Mouse (Mus musculus): Measurements from ENCODE around the gene Ttc27.

The Ttc27 gene

DNA sequence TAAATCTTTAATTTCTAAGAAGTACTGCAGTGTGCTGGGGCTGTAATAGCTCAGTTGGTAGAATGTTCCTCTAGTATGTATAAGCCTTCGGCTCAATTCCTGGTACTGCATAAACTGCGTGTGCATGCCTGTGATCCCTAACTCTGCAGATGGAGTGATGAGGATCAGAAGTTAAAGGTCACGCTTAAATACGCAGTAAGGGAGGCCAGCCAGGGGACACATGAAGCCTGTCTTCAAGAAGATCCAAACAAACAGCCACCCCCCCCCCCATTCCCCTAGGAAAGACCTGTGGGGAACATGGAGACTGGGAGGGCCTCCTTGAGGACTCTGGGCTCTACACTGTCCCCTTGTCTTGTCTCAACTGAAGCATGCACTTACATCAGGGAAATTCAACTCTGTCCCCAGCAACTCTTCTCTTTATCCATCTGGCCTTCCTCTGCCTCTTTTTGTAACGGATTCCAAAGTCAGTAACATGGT, 36.1 kb downstream of the Ttc27 start:
- no peak for DNase-seq (ENCODE audit: low spot score)

DNA sequence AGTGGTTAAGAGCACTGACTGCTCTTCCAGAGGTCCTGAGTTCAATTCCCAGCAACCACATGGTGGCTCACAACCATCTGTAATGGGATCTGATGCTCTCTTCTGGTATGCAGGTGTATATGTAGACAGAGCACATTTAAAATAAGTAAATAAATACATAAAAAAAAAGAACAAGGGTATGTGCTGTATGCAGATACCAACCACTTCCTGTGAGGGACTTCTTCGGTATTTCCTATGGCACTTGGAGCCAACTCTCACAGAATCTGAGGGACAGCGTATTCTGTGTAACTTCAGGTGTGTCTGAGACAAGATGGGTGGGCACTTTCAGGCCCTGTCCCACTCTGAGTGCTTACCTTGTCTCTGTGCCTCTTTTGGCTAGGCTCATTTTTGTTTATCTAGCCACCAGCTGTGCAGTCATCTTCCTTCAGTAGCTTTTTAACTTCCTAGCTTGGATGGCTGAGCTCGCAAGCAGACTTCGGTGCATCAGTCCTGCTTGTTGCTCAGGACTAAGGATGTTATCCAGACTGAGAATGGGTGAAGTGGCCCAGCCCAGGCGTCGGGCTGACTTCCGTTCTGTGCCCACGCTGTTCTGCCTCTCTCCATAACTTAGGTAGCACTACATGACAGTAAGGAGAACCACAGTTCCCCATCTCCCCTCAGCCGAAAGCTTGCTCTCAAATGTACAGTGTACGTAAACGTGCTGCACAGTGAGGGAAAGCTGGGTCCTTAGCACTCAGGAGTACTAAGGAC, 37.0 kb downstream of the Ttc27 start:
- DNase-seq (ENCODE audit: low spot score): no peak

DNA sequence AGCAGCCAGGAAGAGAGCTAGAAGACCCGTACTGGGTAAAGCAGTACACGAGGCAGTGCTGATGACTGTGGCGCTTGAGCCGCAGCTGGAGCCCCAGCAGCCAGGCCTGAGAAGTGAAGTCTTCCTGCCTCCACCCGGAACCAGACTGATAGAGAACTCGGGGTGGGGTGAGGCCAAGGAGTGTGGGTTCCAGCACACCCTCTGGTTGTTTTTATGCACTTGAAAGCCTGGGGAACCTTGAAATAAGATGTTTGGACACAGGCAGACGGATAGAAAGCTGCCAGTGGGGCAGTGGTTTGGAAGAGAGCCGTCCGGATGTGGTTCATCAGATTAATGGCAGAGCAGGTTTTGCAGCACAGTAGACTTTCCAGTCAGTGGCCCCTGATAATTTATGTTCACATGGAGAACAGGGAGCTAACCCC, 51.9 kb downstream of the Ttc27 start:
- no peak for DNase-seq (ENCODE audit: low spot score)

DNA sequence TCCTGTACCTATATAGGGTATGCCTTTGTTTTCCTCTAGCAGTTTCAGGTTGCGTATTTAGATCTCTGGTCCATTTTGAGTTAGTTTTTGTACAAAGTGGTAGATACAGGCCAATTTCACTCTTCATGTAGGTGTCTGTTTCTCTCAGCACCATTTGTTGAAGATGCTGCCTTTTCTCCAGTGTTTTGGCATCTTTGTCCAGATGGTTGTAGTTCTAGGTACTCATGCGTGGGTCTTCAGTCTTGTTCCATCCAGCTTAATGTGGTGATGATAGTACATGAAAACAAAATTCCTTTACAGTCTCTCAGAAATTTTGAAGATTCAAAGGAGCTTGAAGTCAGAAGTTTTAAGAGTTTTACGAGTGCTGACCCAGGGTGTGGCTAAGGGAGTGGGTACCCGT, 54.8 kb downstream of the Ttc27 start:
- no peak for DNase-seq (ENCODE audit: low spot score)

DNA sequence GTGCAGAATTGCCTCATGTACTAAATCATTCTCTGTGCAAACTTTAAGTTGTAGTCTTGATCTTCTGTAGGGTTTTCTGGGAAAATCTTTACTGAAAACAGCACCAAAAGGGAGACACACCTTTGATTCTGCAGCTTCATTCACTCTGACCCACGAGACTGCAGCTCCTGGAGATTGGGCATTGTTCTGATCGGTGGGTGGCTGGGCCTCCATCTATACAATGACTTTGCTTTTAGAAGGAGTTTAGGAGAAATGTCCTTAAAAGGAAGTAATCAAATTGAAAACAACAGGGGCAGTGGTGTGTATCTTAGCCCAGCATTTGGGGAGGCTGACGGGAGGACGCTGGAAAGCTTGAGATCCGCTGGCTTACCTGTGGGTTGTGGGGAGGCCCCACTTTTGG, 56.0 kb downstream of the Ttc27 start:
- no peak for DNase-seq (ENCODE audit: low spot score)

DNA sequence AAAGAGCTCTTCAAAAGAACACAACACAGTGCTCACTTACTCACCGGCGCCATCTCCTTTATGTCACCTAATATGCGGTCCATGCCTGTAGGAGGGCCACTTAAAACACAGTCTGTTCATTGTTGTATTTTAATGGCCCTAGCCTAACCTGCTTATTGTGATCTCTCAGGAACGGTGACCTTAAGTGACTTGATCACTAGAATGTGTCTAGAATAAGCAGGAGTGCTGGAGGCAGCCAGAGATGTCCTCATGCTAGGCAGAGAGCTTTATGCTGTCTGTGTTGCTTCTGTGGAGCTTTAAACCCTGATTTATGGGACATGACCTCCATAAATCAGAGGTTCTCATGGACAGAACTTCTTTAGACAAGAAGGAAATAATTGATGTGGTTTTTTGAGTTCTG, 62.6 kb downstream of the Ttc27 start:
- DNase-seq (ENCODE audit: low spot score): no peak

DNA sequence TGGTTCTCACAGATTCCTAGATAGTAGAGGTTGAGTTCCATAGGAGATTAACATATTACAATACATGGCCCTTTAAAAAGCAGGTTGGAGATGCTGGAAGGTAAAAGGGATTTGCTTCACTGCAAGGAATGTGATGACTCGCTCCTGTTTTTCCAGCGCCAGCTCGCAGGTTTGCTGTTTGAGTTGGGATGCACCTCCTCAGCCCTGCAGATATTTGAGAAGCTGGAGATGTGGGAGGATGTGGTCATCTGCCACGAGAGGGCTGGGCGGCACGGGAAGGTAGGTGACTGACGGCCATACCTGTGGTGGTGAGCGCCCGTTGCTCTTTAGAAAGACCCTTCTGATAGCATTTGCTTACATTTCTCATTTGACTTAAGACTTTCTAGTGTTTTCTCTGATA, 63.1 kb downstream of the Ttc27 start:
- DNase-seq (ENCODE audit: low spot score): no peak

DNA sequence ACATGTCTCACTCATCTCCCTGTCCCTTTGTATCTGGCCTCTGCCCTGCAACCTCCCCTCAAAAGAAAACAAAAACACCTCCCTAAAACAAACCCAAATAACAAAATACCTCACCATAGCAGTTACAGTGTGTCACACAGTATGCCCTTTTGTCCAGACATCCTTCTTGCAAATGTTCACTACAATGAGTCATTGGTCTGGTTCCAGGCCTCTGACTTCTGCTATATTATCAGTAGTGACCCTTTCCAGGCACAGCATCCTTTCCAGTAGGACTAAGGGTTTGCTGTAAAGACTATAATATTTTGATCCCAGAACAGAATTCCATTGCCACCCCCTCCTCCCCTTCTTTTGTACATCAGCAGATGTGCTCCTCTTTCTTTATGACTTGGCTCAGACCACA, 64.4 kb downstream of the Ttc27 start:
- DNase-seq (ENCODE audit: low spot score): no peak

DNA sequence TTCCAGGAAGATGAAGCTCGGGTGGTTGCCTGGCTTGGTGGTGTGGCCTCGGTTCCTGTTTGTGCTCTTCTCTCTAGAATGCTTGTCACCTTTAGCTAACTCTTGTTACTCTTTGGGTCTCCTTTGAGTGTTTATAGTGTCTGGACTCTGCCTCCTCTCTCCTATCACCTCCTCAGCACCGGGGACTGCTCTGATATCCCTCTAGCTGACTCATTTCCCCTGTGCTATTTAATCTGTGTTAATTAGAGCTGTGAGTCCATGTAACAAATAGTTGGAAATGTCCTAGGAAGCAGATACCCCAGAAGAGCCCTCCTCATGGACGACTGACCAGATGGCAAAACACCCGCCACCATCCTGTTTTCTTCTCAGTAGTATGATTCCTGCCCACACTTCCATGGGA, 68.1 kb downstream of the Ttc27 start:
- no peak for DNase-seq (ENCODE audit: low spot score)

DNA sequence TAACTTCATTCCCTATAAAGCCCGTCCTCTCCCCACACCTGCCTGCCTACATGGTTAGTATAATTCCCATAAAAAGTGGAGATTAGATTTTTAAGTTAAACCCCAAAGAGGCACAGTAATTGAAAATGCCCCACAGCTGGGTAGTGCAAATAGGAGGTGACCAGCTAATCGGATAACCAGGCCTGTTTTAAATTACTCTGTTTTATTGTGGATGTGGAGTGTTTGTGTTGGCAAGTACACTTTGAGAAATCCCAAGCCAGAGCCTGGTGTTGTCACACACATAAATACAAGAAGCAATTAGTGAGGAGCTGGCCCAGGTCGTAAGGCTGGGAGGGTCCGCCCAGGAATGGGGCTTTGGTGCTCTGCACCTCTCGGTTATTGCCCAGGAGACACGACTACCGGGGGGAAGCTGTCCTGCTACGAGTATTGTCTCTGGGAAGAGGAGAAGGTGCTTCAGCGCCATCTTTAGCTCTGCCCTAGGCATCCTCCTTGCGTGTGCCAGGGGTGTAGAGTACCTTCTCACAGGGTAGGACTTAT, 68.7 kb downstream of the Ttc27 start:
- DNase-seq (ENCODE audit: low spot score): no peak

DNA sequence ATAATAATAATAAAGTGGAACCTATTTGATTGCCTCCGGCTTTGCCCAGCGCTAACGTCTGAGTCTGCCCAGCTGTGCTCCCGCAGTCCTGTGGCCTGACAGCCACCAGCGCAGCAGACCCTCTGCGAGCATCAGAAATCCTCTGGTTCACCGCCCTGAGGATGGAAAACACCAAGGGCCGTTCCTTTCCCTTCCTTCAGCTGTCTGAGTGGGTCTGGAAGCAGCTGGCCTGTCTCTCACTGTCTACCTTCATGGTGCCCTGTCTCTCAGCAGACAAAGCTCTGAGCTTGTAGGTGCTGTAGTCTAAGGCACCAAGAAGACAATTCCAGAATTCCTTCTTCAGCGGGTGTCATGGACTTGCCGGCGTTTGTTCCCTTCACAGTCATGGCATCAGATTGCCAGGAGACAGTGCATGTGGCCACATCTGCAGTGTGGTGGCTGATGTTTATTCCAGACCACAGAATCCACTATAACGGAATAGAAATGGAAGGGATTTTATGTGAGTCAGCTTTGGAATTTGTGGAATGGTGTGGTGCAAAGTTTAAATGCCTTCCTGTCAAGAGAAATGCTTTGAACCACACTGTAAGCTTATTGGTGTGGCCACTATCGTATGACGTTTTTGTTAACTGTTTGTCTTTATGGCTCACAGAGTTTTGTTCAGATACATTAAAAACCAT, 78.6 kb downstream of the Ttc27 start:
- no peak for DNase-seq (ENCODE audit: low spot score)

DNA sequence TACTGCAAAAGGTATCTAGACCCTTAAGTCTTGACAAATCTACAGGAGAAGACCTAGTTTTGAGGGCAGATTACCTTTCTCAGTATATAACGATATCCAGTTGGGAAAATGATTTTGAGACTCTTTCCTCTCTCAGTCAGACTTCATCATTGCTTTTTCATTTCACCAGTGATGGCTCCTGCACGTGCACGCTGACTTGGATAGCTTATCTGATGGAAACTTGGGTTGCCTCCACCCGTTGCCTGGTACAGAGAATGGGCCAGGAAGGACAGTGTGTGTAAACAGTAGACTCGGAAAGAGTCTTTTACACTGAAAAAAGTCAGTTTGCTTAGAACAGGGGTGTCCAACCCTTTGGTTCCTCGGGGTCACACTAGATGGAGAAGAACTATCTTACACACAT, 82.3 kb downstream of the Ttc27 start:
- DNase-seq (ENCODE audit: low spot score): no peak

DNA sequence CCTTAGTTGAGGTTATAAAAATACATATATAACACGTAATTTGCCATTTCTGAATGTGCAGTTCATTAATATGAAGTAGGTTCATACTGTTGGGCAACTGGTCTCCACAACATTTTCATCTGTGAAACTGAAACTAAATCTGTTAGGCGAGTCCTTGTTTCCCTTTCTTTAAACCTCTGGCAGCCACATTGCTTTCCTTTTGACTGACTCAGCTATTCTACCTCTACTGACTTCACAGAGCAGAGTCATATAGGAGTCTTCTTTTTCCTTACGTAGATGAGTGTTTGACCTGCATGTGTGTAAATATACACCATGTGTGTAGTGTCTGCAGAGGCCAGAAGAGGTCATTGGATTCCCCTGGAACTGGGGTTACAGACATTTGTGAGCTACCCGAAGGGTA, 85.2 kb downstream of the Ttc27 start:
- no peak for DNase-seq (ENCODE audit: low spot score)

DNA sequence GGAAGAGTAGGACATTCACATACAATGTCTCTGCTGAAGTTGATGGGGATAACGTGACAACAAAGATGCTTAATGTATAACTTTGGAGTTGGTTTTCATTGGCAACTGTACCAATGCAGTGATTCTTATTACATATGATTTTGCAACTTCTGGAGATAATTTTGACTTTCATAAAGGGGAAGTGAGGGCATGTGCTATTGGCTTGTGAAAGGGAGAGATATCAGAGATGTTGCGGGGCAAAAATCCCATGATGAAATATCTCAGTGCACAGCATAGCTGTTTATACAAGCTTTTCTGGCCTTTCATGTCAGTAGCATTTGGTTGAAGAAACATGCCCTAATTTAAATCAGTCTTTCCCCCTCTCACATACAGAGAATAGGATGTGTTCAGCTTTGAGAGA, 86.3 kb downstream of the Ttc27 start:
- no peak for DNase-seq (ENCODE audit: low spot score)

DNA sequence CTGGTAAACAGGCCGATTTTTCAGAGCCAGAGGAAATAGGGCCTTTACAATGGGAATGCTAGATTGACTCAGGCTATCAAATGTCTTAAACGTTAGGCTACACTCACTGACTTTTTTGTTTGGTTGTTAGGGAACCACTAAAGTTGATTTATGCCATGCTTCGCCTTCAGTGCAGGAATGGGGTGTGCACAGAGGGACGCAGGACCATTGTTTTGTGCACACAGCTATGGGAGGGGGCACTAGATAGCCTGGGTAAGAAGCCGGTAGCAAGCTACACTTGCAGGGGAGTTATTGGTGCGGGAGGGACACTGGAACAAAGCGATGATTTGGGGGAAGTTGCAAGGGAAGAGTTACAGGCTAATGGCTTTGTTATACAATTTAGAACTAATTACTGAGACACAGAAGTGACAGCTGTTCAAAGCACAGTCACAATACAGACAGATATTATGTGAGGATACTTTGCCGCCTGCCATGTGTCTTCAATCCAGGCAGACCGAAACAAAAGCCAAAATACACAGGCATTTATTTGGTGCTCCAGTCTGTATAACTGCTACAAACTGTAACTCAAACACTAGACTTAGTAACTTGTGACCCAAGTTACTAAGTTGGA, 86.9 kb downstream of the Ttc27 start:
- DNase-seq (ENCODE audit: low spot score): no peak

DNA sequence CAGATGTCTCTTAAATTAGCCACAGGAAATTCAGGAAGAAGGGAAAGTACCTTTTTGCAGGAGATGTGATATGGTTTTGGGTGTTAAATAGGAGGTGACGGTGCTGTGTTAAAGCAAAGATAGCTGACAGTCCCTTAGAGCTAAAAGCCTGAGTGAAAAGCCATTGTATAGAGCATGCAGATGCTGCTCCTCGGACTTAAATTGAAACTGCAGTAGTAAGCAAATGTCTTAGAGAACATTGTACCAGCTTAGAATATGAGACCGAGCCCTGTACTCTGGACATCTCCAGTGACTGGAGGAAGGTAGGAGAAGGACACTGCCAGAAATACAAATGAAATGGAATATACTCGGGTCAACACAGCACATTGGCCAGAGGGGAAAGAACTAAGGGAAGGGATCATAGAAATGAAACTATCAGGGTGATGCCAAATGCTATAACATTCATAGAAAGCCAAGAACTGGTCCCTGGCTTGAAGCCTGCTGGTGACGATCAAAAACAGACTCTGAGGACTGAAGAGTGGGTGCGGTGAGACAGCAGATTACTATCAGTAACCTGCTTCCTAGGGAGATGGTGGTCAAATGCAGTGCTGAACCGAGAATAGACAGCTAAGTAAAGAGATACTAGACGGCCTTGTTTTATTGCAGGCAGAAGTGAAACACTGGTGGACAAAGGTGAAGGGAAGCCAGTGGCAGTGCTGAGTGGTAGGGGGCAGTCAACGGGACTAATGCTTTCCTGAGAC, 90.1 kb downstream of the Ttc27 start:
- DNase-seq (ENCODE audit: low spot score): no peak

DNA sequence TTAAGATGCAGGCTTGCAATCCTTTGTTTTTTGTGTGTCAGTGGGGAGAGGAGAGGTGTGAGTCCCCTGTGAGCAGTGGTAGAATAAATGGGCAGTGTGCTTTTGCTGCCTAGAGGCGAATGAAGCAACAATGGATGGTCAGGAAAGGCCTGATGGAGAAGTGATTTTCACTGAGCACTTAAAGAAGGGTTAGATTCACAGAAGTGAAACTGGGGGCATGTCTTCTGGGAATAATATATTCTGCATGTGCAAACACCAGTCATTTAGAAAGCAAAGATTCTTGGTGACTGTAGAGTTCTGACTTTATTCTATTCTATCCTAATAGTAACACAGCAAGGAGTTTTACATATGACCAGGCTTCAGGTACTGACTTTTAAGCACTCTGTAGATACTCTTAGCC, 90.8 kb downstream of the Ttc27 start:
- DNase-seq (ENCODE audit: low spot score): no peak

DNA sequence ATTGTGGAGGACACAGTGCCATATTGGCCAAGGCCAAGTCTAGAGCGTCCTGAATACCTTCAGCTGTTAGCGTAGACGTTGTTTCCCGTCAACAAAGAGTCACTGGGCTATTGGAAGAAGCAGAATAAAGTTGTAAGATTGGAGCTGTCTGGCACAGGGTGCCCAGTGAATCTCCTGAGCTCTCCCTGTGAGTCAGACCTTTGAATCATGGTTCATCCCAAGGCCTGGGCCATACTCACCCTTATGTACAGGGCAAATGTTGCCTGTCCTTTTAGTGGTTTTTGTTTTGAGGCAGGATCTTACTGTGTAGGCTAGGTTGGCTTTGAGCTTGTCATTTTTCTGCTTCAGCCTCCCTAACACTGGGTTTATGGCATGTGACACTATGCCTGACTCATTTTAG, 91.4 kb downstream of the Ttc27 start:
- DNase-seq (ENCODE audit: low spot score): no peak

DNA sequence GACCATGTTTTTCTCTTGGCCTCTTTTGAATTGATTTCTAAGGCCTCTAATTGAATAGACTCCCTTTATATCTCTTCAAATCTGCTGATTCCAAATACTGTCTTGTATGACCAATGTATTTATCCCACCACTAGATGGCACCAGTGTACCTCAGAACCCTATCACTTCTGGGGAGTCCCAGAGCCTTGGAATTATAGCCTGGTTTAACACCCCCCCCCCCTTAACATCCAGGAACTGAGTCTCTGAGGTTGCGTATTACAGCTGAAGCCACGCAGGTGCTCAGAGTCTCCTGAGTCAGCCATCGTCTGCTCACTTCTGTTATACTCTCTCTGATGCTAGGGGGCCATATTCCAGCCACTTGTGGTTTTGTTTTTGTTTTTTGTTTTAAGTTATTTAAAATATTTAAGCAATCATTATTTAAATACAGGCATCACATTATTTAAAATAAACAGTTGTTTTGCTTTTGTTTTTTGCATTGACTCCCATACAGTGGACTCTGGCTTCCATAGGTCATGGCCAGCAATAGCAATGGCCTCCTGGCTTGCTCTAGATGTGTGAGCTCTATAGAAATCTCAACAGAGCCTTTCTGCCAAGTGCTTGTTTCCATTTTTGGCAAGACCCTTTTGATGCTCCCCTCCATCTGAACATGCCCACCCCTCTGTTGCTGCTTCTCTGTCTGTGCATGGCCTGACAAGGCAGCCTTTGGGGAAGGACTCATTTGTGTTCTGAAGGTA, 93.5 kb downstream of the Ttc27 start:
- peak; percentile 39 for DNase-seq (ENCODE audit: low spot score)

DNA sequence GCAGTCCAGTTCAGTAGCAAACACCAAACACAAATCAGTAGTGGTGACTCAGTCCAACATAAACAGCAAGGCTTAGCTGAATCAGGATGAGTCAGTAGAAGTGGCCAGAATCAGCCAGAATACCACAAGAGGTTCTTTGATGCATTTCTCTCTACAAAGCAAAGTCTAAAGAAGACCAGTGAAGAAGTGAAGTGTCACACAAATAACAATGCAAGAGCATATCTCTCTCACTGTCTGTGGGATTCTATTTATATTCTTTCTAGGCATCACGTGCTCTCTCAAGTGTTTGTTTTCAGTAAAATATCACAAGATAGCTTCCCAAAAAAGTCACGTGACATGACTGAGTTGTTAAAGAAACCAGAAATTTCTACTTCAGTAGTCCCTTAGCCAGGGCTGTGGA, 102.2 kb downstream of the Ttc27 start:
- DNase-seq (ENCODE audit: low spot score): no peak

DNA sequence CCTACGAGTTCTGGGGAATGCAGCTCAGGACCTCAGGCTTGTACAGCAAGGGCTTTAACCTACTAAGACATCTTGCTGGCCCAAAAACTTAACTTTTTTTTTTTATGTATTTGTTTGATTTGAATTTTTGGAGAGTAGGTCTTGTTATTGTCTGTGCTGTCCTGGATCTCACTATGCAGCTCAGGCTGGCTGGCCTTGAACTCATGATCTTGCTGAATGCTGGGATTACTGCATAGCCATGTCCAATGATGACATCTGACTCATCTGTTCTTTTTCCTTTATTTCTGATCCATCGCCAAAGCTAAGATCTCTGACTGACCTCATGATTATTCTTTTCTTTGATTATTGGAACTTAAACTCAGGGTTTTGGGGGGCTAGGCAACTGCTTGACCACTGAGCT, 113.3 kb downstream of the Ttc27 start:
- no peak for DNase-seq (ENCODE audit: low spot score)

DNA sequence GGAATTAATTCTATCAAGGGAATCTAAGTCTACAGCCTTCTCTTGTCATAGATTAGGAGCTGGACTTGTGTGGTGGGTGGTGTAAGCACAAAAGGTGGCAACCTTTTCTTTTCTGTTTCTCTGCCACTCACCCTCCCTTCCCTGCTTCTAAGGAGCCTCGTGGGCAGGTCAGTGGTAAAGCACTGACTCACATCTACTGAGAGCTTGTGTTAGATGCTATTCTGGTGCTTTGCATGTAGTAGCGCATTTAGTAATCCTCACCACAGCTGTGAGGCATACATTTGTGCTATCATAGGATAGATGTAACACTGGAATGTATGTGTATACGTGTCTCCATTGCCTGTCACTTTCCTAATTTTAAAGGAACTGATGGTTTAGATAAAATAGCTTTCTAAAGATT, 124.2 kb downstream of the Ttc27 start:
- DNase-seq (ENCODE audit: low spot score): no peak

All from ovary, postnatal 14 days (tissue).